8 mouse cellular contexts compared by ENCODE assay signal in genomic region chr5:145190373-145190772, GRCm38 (mm10). TPM values are rescaled to one million over a fixed set of nuclear protein-coding genes. Genes with fewer than 3 reads are reported as not detected.
A peak's percentile ranks its signal among the peaks of the same experiment; 100 is the strongest.
DNase-seq lines count a peak whose midpoint lies in the region; ATAC-seq and TF ChIP-seq lines count a peak whose summit lies in the region.

No protein-coding gene starts in this region.

- peaks cover 52% of the 10 kb centered on the region for H3K36me3 ChIP-seq in kidney, embryonic 16.5 days (ENCODE audit: insufficient read depth, low read length)
- peaks cover 30% of the 10 kb centered on the region for H3K36me3 ChIP-seq in hindbrain, postnatal 0 days (ENCODE audit: insufficient read depth, low read length)
- peaks cover 26% of the 10 kb centered on the region for H3K36me3 ChIP-seq in midbrain, embryonic 15.5 days (replicated peaks)

- 26% methylated on average over 5 of the region's 5 CpGs for WGBS in kidney, embryonic 16.5 days
- WGBS in hindbrain, postnatal 0 days, result 53% methylated on average over 5 of the region's 5 CpGs
- 58% methylated on average over 5 of the region's 5 CpGs for WGBS in midbrain, embryonic 15.5 days

- H3K4me1 ChIP-seq in kidney, embryonic 16.5 days (ENCODE audit: insufficient read depth, low read length), result peaks cover 18% of the 10 kb centered on the region
- H3K4me1 ChIP-seq in hindbrain, postnatal 0 days (ENCODE audit: insufficient read depth, low read length), result peaks cover 16% of the 10 kb centered on the region
- peaks cover 24% of the 10 kb centered on the region for H3K4me1 ChIP-seq in midbrain, embryonic 15.5 days

- peak overlapping the region; percentile 92 for H3K4me3 ChIP-seq in kidney, embryonic 16.5 days (ENCODE audit: low read length)
- H3K4me3 ChIP-seq in hindbrain, postnatal 0 days (ENCODE audit: low read length), result peak overlapping the region; percentile 83
- peak overlapping the region; percentile 80 for H3K4me3 ChIP-seq in midbrain, embryonic 15.5 days

- H3K4me2 ChIP-seq in kidney, embryonic 16.5 days (replicated peaks; ENCODE audit: low read depth, low read length), result peak overlapping the region; percentile 89
- peak overlapping the region; percentile 90 for H3K4me2 ChIP-seq in hindbrain, postnatal 0 days (ENCODE audit: low read depth, low read length)
- peak overlapping the region; percentile 69 for H3K4me2 ChIP-seq in midbrain, embryonic 15.5 days

- no peak for ATAC-seq in kidney, embryonic 16.5 days (ENCODE audit: low FRiP score, low TSS enrichment)
- 0 out of 2 replicates have a peak, but pooled peaks have one; percentile 3 for ATAC-seq in hindbrain, postnatal 0 days
- ATAC-seq in midbrain, embryonic 15.5 days (replicated peaks), result no peak
- no peak for ATAC-seq in cerebellum, adult (ENCODE audit: insufficient number of reproducible peaks, low FRiP score, low TSS enrichment)

- no peaks in the 10 kb centered on the region for H3K9me3 ChIP-seq in kidney, embryonic 16.5 days (ENCODE audit: low read length)
- no peaks in the 10 kb centered on the region for H3K9me3 ChIP-seq in hindbrain, postnatal 0 days (ENCODE audit: low read length)
- H3K9me3 ChIP-seq in midbrain, embryonic 15.5 days, result no peaks in the 10 kb centered on the region

- H3K27me3 ChIP-seq in kidney, embryonic 16.5 days (ENCODE audit: insufficient read depth, low read length), result no peaks in the 10 kb centered on the region
- H3K27me3 ChIP-seq in hindbrain, postnatal 0 days (ENCODE audit: insufficient read depth, low read length), result no peaks in the 10 kb centered on the region
- H3K27me3 ChIP-seq in midbrain, embryonic 15.5 days (replicated peaks), result no peaks in the 10 kb centered on the region

- H3K27ac ChIP-seq in kidney, embryonic 16.5 days (ENCODE audit: low read length), result peak overlapping the region; percentile 12; the same call in 1 of the 2 replicates
- H3K27ac ChIP-seq in hindbrain, postnatal 0 days, result peak overlapping the region; percentile 95; the same call in 1 of the 2 replicates
- no peak overlapping the region for H3K27ac ChIP-seq in midbrain, embryonic 15.5 days

- no peak for TF ChIP-seq CTCF in hindbrain, postnatal 0 days (IDR thresholded peaks at IDR 0.05; ENCODE audit: low read depth)

- peak overlapping the region; percentile 94 for H3K9ac ChIP-seq in kidney, embryonic 16.5 days (replicated peaks; ENCODE audit: low read length)
- H3K9ac ChIP-seq in hindbrain, postnatal 0 days (replicated peaks; ENCODE audit: low read length), result peak overlapping the region; percentile 91
- peak overlapping the region; percentile 85 for H3K9ac ChIP-seq in midbrain, embryonic 15.5 days

- no peak for DNase-seq in kidney, adult 11 months
- DNase-seq in c-Kit-positive CD71-positive TER-119-positive erythroid progenitor cells, embryonic 14.5 days (ENCODE audit: low spot score), result peak; percentile 42
- DNase-seq in hindbrain, postnatal 0 days (ENCODE audit: low spot score), result no peak
- DNase-seq in B cell, adult 2 months, result no peak
- DNase-seq in kidney, postnatal 4 days, result no peak

RNA-seq across cellular contexts. Expression of gene Atp5j2, which starts 1.5 kb away (rescaled TPM):
- polyA plus RNA-seq in kidney, embryonic 16.5 days (2015; fragmentation: Nextera tagmentation; extraction: Ambion mirVana), result 679 and 701 TPM in 2 replicates
- total RNA-seq in hindbrain, postnatal 0 days (2014; rRNA removed), result 116 and 144 TPM in 2 replicates
- polyA plus RNA-seq in hindbrain, postnatal 0 days (2015; fragmentation: Nextera tagmentation; extraction: Ambion mirVana), result 727 and 733 TPM in 2 replicates
- 604 and 630 TPM in 2 replicates for polyA plus RNA-seq in midbrain, embryonic 15.5 days (2015; fragmentation: Nextera tagmentation; extraction: Ambion mirVana)

RNA-seq across cellular contexts. Expression of gene Zkscan14, which starts 11.3 kb away (rescaled TPM):
- polyA plus RNA-seq in kidney, embryonic 16.5 days (2015; fragmentation: Nextera tagmentation; extraction: Ambion mirVana), result 11.4 and 11.6 TPM in 2 replicates
- 7.4 and 8.6 TPM in 2 replicates for total RNA-seq in hindbrain, postnatal 0 days (2014; rRNA removed)
- 11.3 and 12.5 TPM in 2 replicates for polyA plus RNA-seq in hindbrain, postnatal 0 days (2015; fragmentation: Nextera tagmentation; extraction: Ambion mirVana)
- 15.7 and 17.0 TPM in 2 replicates for polyA plus RNA-seq in midbrain, embryonic 15.5 days (2015; fragmentation: Nextera tagmentation; extraction: Ambion mirVana)

RNA-seq across cellular contexts. Expression of gene Zkscan5, which starts 14.0 kb away (rescaled TPM):
- 16.2 and 17.2 TPM in 2 replicates for polyA plus RNA-seq in kidney, embryonic 16.5 days (2015; fragmentation: Nextera tagmentation; extraction: Ambion mirVana)
- 14.7 and 15.3 TPM in 2 replicates for total RNA-seq in hindbrain, postnatal 0 days (2014; rRNA removed)
- polyA plus RNA-seq in hindbrain, postnatal 0 days (2015; fragmentation: Nextera tagmentation; extraction: Ambion mirVana), result 11.1 and 12.4 TPM in 2 replicates
- 16.2 and 17.2 TPM in 2 replicates for polyA plus RNA-seq in midbrain, embryonic 15.5 days (2015; fragmentation: Nextera tagmentation; extraction: Ambion mirVana)

RNA-seq across cellular contexts. Expression of gene Cpsf4, which starts 23.4 kb away (rescaled TPM):
- polyA plus RNA-seq in kidney, embryonic 16.5 days (2015; fragmentation: Nextera tagmentation; extraction: Ambion mirVana), result 56.2 and 59.5 TPM in 2 replicates
- total RNA-seq in hindbrain, postnatal 0 days (2014; rRNA removed), result 33.1 and 48.1 TPM in 2 replicates
- polyA plus RNA-seq in hindbrain, postnatal 0 days (2015; fragmentation: Nextera tagmentation; extraction: Ambion mirVana), result 37.8 and 40.1 TPM in 2 replicates
- 53.6 and 57.7 TPM in 2 replicates for polyA plus RNA-seq in midbrain, embryonic 15.5 days (2015; fragmentation: Nextera tagmentation; extraction: Ambion mirVana)

RNA-seq across cellular contexts. Expression of gene Ptcd1, which starts 23.5 kb away (rescaled TPM):
- polyA plus RNA-seq in kidney, embryonic 16.5 days (2015; fragmentation: Nextera tagmentation; extraction: Ambion mirVana), result 19.8 and 20.0 TPM in 2 replicates
- 27.8 and 28.6 TPM in 2 replicates for total RNA-seq in hindbrain, postnatal 0 days (2014; rRNA removed)
- 16.9 and 17.5 TPM in 2 replicates for polyA plus RNA-seq in hindbrain, postnatal 0 days (2015; fragmentation: Nextera tagmentation; extraction: Ambion mirVana)
- 25.0 and 26.5 TPM in 2 replicates for polyA plus RNA-seq in midbrain, embryonic 15.5 days (2015; fragmentation: Nextera tagmentation; extraction: Ambion mirVana)
